Mouse (Mus musculus) midbrain, embryonic 11.5 days (tissue): Measurements from ENCODE around the gene Prex1. TPM values are rescaled to one million over a fixed set of nuclear protein-coding genes. Genes with fewer than 3 reads are reported as not detected.

ENCODE experiments used
- ATAC-seq: fragments of 200-750 bp; cut with Nextera tagmentation; 2 replicates; pipeline ENCODE4 v1.8.0; 2017; ENCODE audit warnings: moderate TSS enrichment, moderate library complexity; ENCODE audit not compliant: low FRiP score
- DNase-seq: peaks from one replicate; pipeline ENCODE4 v3.0.0; 2015; ENCODE audit warnings: low spot score; ENCODE audit errors: missing footprints
- H3K27ac ChIP-seq: fragments of 300-500 bp; sonication (generic); 2 replicates; pipeline ENCODE4 v1.5.1; 2014; ENCODE audit warnings: low read depth, low read length
- H3K27me3 ChIP-seq: fragments of 300-500 bp; sonication (generic); 2 replicates; pipeline ENCODE4 v1.6.1; 2014; ENCODE audit warnings: mild to moderate bottlenecking, low read length, moderate library complexity, mixed read lengths; ENCODE audit not compliant: control insufficient read depth, insufficient read depth
- H3K36me3 ChIP-seq: fragments of 300-500 bp; sonication (generic); 2 replicates; pipeline ENCODE4 v1.6.1; 2014; ENCODE audit warnings: mild to moderate bottlenecking, low read length, moderate library complexity, mixed read lengths; ENCODE audit not compliant: control insufficient read depth, insufficient read depth
- H3K4me1 ChIP-seq: fragments of 300-500 bp; sonication (generic); 2 replicates; pipeline ENCODE4 v1.6.1; 2014; ENCODE audit warnings: low read length; ENCODE audit not compliant: control insufficient read depth, insufficient read depth
- H3K4me2 ChIP-seq: fragments of 300-500 bp; sonication (generic); 2 replicates; pipeline ENCODE4 v1.6.1; 2014; ENCODE audit warnings: mild to moderate bottlenecking, moderate library complexity
- H3K4me3 ChIP-seq: fragments of 300-500 bp; sonication (generic); 2 replicates; pipeline ENCODE4 v1.5.1; 2014; ENCODE audit warnings: low read depth, low read length
- H3K9ac ChIP-seq: fragments of 300-500 bp; sonication (generic); 2 replicates; pipeline ENCODE4 v1.6.1; 2014; ENCODE audit warnings: low read length
- H3K9me3 ChIP-seq: fragments of 300-500 bp; sonication (generic); 2 replicates; pipeline ENCODE4 v1.6.1; 2016; ENCODE audit warnings: low read length; ENCODE audit not compliant: control insufficient read depth
- WGBS: fragments of 180-500 bp; shearing (Covaris S2); extraction: QIAGEN DNeasy Blood & Tissue Kit; methylation state at CpG from one replicate; pipeline ENCODE4 v1.1.7; 2014; 5-methylcytosine and 5-hydroxymethylcytosine counted together
- polyA plus RNA-seq: library from polyadenylated mRNA; unstranded; fragments of >200 nt; fragmentation: Nextera tagmentation; extraction: Ambion mirVana; gene quantifications from 2 replicates; pipeline ENCODE4 v1.2.1, GENCODE M21; 2014

Prex1 gene
- polyA plus RNA-seq, 1 experiment from 2014 or later: 19.8 TPM

- H3K9me3 ChIP-seq: no peaks in the 10 kb centered on the region
- no peaks in the 10 kb centered on the region for H3K36me3 ChIP-seq
- no peaks in the 10 kb centered on the region for H3K27me3 ChIP-seq
- ATAC-seq (no peak), DNase-seq (no peak)
- peak overlapping the region; percentile 8; the same call in 1 of the 2 replicates for H3K4me3 ChIP-seq
- peak overlapping the region; percentile 87 for H3K27ac ChIP-seq
- peak overlapping the region; percentile 31 for H3K4me2 ChIP-seq
- H3K9ac ChIP-seq: peak overlapping the region; percentile 28; the same call in 1 of the 2 replicates
- 61% methylated on average over 11 of the region's 11 CpGs for WGBS
- H3K4me1 ChIP-seq: peaks cover 43% of the 10 kb centered on the region
Observed at GRCm38 (mm10) chr2:166655727-166656520, 57.7 kb downstream of the Prex1 start.

GRCm38 (mm10) chr2:166655308-166655707 lies 58.3 kb downstream of the Prex1 start:
- no peak for ATAC-seq
- H3K9me3 ChIP-seq: no peaks in the 10 kb centered on the region
- H3K4me1 ChIP-seq: peaks cover 49% of the 10 kb centered on the region
- no peaks in the 10 kb centered on the region for H3K27me3 ChIP-seq
- no peaks in the 10 kb centered on the region for H3K36me3 ChIP-seq
- no peak overlapping the region for H3K9ac ChIP-seq
- WGBS: 88% methylated on average over 4 of the region's 4 CpGs
- no peak for DNase-seq
- no peak overlapping the region for H3K4me3 ChIP-seq
- H3K4me2 ChIP-seq: no peak overlapping the region
- H3K27ac ChIP-seq: peak overlapping the region; percentile 87

- no peak for ATAC-seq
- Histone ChIP-seq H3K27me3 (no peaks in the 10 kb centered on the region), H3K9me3 (no peaks in the 10 kb centered on the region), H3K27ac (no peak overlapping the region), H3K36me3 (no peaks in the 10 kb centered on the region), H3K4me3 (no peak overlapping the region), H3K4me2 (no peak overlapping the region), H3K4me1 (peaks cover 49% of the 10 kb centered on the region), H3K9ac (no peak overlapping the region)
- no peak for DNase-seq
- WGBS: 84% methylated on average over 4 of the region's 4 CpGs
Observed at GRCm38 (mm10) chr2:166654875-166655274, 58.8 kb downstream of the Prex1 start.

- Histone ChIP-seq H3K27me3 (no peaks in the 10 kb centered on the region), H3K9me3 (no peaks in the 10 kb centered on the region), H3K9ac (no peak overlapping the region), H3K36me3 (no peaks in the 10 kb centered on the region), H3K4me3 (no peak overlapping the region), H3K4me2 (no peak overlapping the region), H3K27ac (peak overlapping the region; percentile 51; the same call in 1 of the 2 replicates), H3K4me1 (peaks cover 49% of the 10 kb centered on the region)
- DNase-seq (no peak), ATAC-seq (peak; percentile 33)
- WGBS: 38% methylated on average over 5 of the region's 5 CpGs
Observed at GRCm38 (mm10) chr2:166653564-166653963, 60.1 kb downstream of the Prex1 start.

- Histone ChIP-seq H3K9ac (no peak overlapping the region), H3K9me3 (no peaks in the 10 kb centered on the region), H3K4me3 (no peak overlapping the region), H3K27me3 (no peaks in the 10 kb centered on the region), H3K4me1 (peaks cover 46% of the 10 kb centered on the region), H3K36me3 (no peaks in the 10 kb centered on the region), H3K4me2 (no peak overlapping the region), H3K27ac (no peak overlapping the region)
- DNase-seq: no peak
- ATAC-seq: no peak
- WGBS: 64% methylated on average over 4 of the region's 4 CpGs
Observed at GRCm38 (mm10) chr2:166652672-166653071, 61.0 kb downstream of the Prex1 start.

- no peaks in the 10 kb centered on the region for H3K27me3 ChIP-seq
- no peaks in the 10 kb centered on the region for H3K9me3 ChIP-seq
- DNase-seq (no peak), ATAC-seq (no peak)
- no peak overlapping the region for H3K4me2 ChIP-seq
- H3K9ac ChIP-seq: no peak overlapping the region; the same call in 1 of the 2 replicates
- H3K4me1 ChIP-seq: peaks cover 35% of the 10 kb centered on the region
- 80% methylated on average over 10 of the region's 10 CpGs for WGBS
- no peak overlapping the region for H3K27ac ChIP-seq
- H3K36me3 ChIP-seq: no peaks in the 10 kb centered on the region
- H3K4me3 ChIP-seq: no peak overlapping the region
Observed at GRCm38 (mm10) chr2:166651317-166652030, 62.2 kb downstream of the Prex1 start.

GRCm38 (mm10) chr2:166650414-166650813 lies 63.2 kb downstream of the Prex1 start:
- H3K9me3 ChIP-seq: no peaks in the 10 kb centered on the region
- H3K27ac ChIP-seq: no peak overlapping the region
- no peak overlapping the region for H3K4me2 ChIP-seq
- H3K4me3 ChIP-seq: no peak overlapping the region
- WGBS: 47% methylated on average over 9 of the region's 9 CpGs
- H3K4me1 ChIP-seq: peaks cover 25% of the 10 kb centered on the region
- no peak overlapping the region for H3K9ac ChIP-seq
- H3K36me3 ChIP-seq: no peaks in the 10 kb centered on the region
- ATAC-seq (no peak), DNase-seq (no peak)
- no peaks in the 10 kb centered on the region for H3K27me3 ChIP-seq

GRCm38 (mm10) chr2:166647242-166647641 lies 66.4 kb downstream of the Prex1 start:
- ATAC-seq: no peak
- peaks cover 9% of the 10 kb centered on the region; the same call in 1 of the 2 replicates for H3K4me1 ChIP-seq
- WGBS: 72% methylated on average over 7 of the region's 7 CpGs

More at GRCm38 (mm10) chr2:166647242-166647641, 66.4 kb downstream of the Prex1 start:
- no peak overlapping the region for H3K4me3 ChIP-seq
- H3K36me3 ChIP-seq: no peaks in the 10 kb centered on the region
- H3K27ac ChIP-seq: no peak overlapping the region
- H3K9ac ChIP-seq: no peak overlapping the region
- H3K27me3 ChIP-seq: no peaks in the 10 kb centered on the region
- no peak for DNase-seq
- H3K9me3 ChIP-seq: no peaks in the 10 kb centered on the region
- no peak overlapping the region for H3K4me2 ChIP-seq
